In the genomic region with DNA sequence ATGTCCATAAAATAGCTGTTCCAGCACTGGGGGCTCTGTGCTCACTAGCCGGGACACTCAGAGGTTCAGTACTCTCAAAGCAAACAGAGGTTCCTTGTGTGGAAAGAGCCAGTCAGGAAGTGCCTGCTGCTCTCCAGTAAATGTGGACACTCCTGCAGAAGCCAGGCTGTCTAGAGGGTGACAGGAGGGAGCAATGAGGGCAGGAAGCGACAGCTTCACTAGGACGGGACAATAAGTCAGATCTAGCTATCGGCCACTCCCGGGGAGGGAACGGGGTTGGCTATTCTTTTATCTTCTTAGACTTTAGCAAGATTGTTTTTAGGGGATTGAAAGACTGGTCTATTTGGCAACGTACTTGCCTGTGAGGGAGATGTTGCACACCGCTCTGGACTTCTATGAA, we compare ENCODE assay signal across 9 mouse cellular contexts.
DNase-seq lines count a peak whose midpoint lies in the region; ATAC-seq and TF ChIP-seq lines count a peak whose summit lies in the region.
"Had no signal": no experiment of that assay in that cellular context is flagged by ENCODE, and none has a peak within 500 bp of the region (broad histone marks: within the 10 kb centered on the region; RNA-seq: fewer than 3 reads in every experiment).

No protein-coding gene starts in this region.

- WGBS in forebrain, embryonic 14.5 days: 6% methylated on average over 8 of the region's 8 CpGs
- 15% methylated on average over 8 of the region's 8 CpGs for WGBS in intestine, embryonic 15.5 days
- WGBS in liver, embryonic 14.5 days (ENCODE audit: insufficient replicate concordance): 11% methylated on average over 8 of the region's 8 CpGs

- no peaks in the 10 kb centered on the region for H3K27me3 ChIP-seq in forebrain, embryonic 14.5 days (replicated peaks; ENCODE audit: control insufficient read depth, insufficient read depth, low read length)
- no peaks in the 10 kb centered on the region for H3K27me3 ChIP-seq in intestine, embryonic 15.5 days (replicated peaks)
- no peaks in the 10 kb centered on the region for H3K27me3 ChIP-seq in liver, embryonic 14.5 days (ENCODE audit: control insufficient read depth, insufficient read depth, low read length)

- H3K4me1 ChIP-seq in forebrain, embryonic 14.5 days (ENCODE audit: control insufficient read depth, insufficient read depth, low read length): peaks cover 8% of the 10 kb centered on the region
- peaks cover 16% of the 10 kb centered on the region; the same call in 1 of the 2 replicates for H3K4me1 ChIP-seq in intestine, embryonic 15.5 days (replicated peaks)
- H3K4me1 ChIP-seq in liver, embryonic 14.5 days (replicated peaks; ENCODE audit: control insufficient read depth in 2 of 2, insufficient read depth in 2 of 2, low read length in 1 of 2): peaks cover 6 to 14% of the 10 kb centered on the region in 2 experiments; a peak in 3 of 4 replicates

- no peak overlapping the region for H3K4me3 ChIP-seq in forebrain, embryonic 14.5 days (ENCODE audit: low read depth, low read length)
- H3K4me3 ChIP-seq in intestine, embryonic 15.5 days (replicated peaks): no peak overlapping the region
- no peak overlapping the region for H3K4me3 ChIP-seq in liver, embryonic 14.5 days (ENCODE audit: insufficient read depth in 1 of 2, low read depth in 2 of 2, low read length in 2 of 2)
- H3K4me3 ChIP-seq: myocyte had no signal

- H3K9ac ChIP-seq in forebrain, embryonic 14.5 days (ENCODE audit: low read length): no peak overlapping the region
- H3K9ac ChIP-seq in intestine, embryonic 15.5 days: no peak overlapping the region
- H3K9ac ChIP-seq in liver, embryonic 14.5 days (replicated peaks): no peak overlapping the region

- H3K27ac ChIP-seq in forebrain, embryonic 14.5 days (ENCODE audit: low read depth, low read length): no peak overlapping the region
- peak overlapping the region; percentile 18 for H3K27ac ChIP-seq in intestine, embryonic 15.5 days
- no peak overlapping the region for H3K27ac ChIP-seq in liver, embryonic 14.5 days

- TF ChIP-seq EP300 in liver, embryonic 14.5 days (IDR thresholded peaks at IDR 0.05; ENCODE audit: low read depth): no peak

- no peak overlapping the region for H3K4me2 ChIP-seq in forebrain, embryonic 14.5 days (ENCODE audit: low read length)
- H3K4me2 ChIP-seq in intestine, embryonic 15.5 days (replicated peaks): peak overlapping the region; percentile 15; the same call in 1 of the 2 replicates
- peak overlapping the region; percentile 67 for H3K4me2 ChIP-seq in liver, embryonic 14.5 days (ENCODE audit: low read depth)

- TF ChIP-seq CTCF in liver, embryonic 14.5 days (IDR thresholded peaks at IDR 0.05; ENCODE audit: low read depth): no peak

- H3K36me3 ChIP-seq in forebrain, embryonic 14.5 days (ENCODE audit: control insufficient read depth, insufficient read depth, low read length): no peaks in the 10 kb centered on the region
- no peaks in the 10 kb centered on the region for H3K36me3 ChIP-seq in intestine, embryonic 15.5 days
- no peaks in the 10 kb centered on the region for H3K36me3 ChIP-seq in liver, embryonic 14.5 days (replicated peaks; ENCODE audit: control insufficient read depth, insufficient read depth, low read depth)

- ATAC-seq in forebrain, embryonic 14.5 days: no peak
- peak; percentile 71 for ATAC-seq in intestine, embryonic 15.5 days
- ATAC-seq in liver, embryonic 14.5 days (ENCODE audit: insufficient read depth): no peak

- H3K9me3 ChIP-seq in forebrain, embryonic 14.5 days (replicated peaks; ENCODE audit: control insufficient read depth, low read length): no peaks in the 10 kb centered on the region
- no peaks in the 10 kb centered on the region for H3K9me3 ChIP-seq in intestine, embryonic 15.5 days
- H3K9me3 ChIP-seq in liver, embryonic 14.5 days (ENCODE audit: control insufficient read depth, low read length): no peaks in the 10 kb centered on the region

- DNase-seq in cerebellum, postnatal 14 days: peak; percentile 12 to 19
- DNase-seq in cerebellum, adult 9-10 months: no peak
- peak; percentile 25 for DNase-seq in forebrain, embryonic 14.5 days (ENCODE audit: low spot score)
- no peak for DNase-seq in liver, embryonic 14.5 days (ENCODE audit: low read depth in 3 of 3, low spot score in 3 of 3)
- peak; percentile 55 for DNase-seq in retina, postnatal 1 day
- no peak for DNase-seq in right cerebral cortex, postnatal 14 days
- DNase-seq in cerebellum, adult 11-12 months: no peak

Comparison
In these comparisons a context has a peak if more than half of its experiments do, and no peak if none do; other contexts are left out.
1. DNase-seq: peak in cerebellum, postnatal 14 days (2 of 2), forebrain, embryonic 14.5 days (single experiment) and retina, postnatal 1 day (single experiment); none in cerebellum, adult 9-10 months (single experiment), liver, embryonic 14.5 days (0 of 3), right cerebral cortex, postnatal 14 days (single experiment) and cerebellum, adult 11-12 months (single experiment).